Mouse (Mus musculus) stomach, embryonic 15.5 days (tissue): Measurements from ENCODE around the gene Gna12. TPM values are rescaled to one million over a fixed set of nuclear protein-coding genes. Genes with fewer than 3 reads are reported as not detected.

Experiments used
- ATAC-seq: fragments of 200-750 bp; cut with Nextera tagmentation; 2 replicates; pipeline ENCODE4 v1.8.0; 2017; ENCODE audit warnings: low read depth, moderate number of reproducible peaks, moderate TSS enrichment; ENCODE audit not compliant: insufficient read depth, low FRiP score
- H3K27ac ChIP-seq: fragments of 300-500 bp; sonication (generic); 2 replicates; pipeline ENCODE4 v1.5.1; 2015; ENCODE audit warnings: mild to moderate bottlenecking, inconsistent platforms
- H3K27me3 ChIP-seq: fragments of 300-500 bp; sonication (generic); replicated peaks from 2 replicates; pipeline ENCODE4 v1.6.1; 2015; ENCODE audit warnings: inconsistent platforms
- H3K36me3 ChIP-seq: fragments of 300-500 bp; sonication (generic); 2 replicates; pipeline ENCODE4 v1.6.1; 2015; ENCODE audit warnings: inconsistent platforms
- H3K4me1 ChIP-seq: fragments of 300-500 bp; sonication (generic); 2 replicates; pipeline ENCODE4 v1.6.1; 2015; ENCODE audit warnings: inconsistent platforms
- H3K4me2 ChIP-seq: fragments of 300-500 bp; sonication (generic); 2 replicates; pipeline ENCODE4 v1.6.1; 2015; ENCODE audit warnings: mild to moderate bottlenecking, inconsistent platforms
- H3K4me3 ChIP-seq: fragments of 300-500 bp; sonication (generic); replicated peaks from 2 replicates; pipeline ENCODE4 v1.5.1; 2015; ENCODE audit warnings: inconsistent platforms
- H3K9ac ChIP-seq: fragments of 300-500 bp; sonication (generic); 2 replicates; pipeline ENCODE4 v1.6.1; 2015; ENCODE audit warnings: inconsistent platforms
- H3K9me3 ChIP-seq: fragments of 300-500 bp; sonication (generic); 2 replicates; pipeline ENCODE4 v1.6.1; 2016; ENCODE audit warnings: inconsistent platforms
- WGBS: fragments of 180-500 bp; shearing (Covaris S2); methylation state at CpG from one replicate; pipeline ENCODE4 v1.1.7; 2015; 5-methylcytosine and 5-hydroxymethylcytosine counted together
- polyA plus RNA-seq: library from polyadenylated mRNA; unstranded; fragments of >200 nt; fragmentation: Nextera tagmentation; extraction: Ambion mirVana; gene quantifications from 2 replicates; pipeline ENCODE4 v1.2.1, GENCODE M21; 2015

The Gna12 gene
- polyA plus RNA-seq, 1 experiment from 2014 or later: 49.5 TPM

GRCm38 (mm10) chr5:140792233-140792632 lies 38.0 kb downstream of the Gna12 start:
- H3K27me3 ChIP-seq: no peaks in the 10 kb centered on the region

GRCm38 (mm10) chr5:140790937-140791877 lies 39.0 kb downstream of the Gna12 start:
- WGBS: 31% methylated on average over 9 of the region's 9 CpGs
- H3K9ac ChIP-seq: no peak overlapping the region
- no peak overlapping the region for H3K4me3 ChIP-seq
- H3K27ac ChIP-seq: peak overlapping the region; percentile 95
- ATAC-seq: peak; percentile 27; the same call in 1 of the 2 replicates
- H3K4me2 ChIP-seq: peak overlapping the region; percentile 17; the same call in 1 of the 2 replicates
- H3K27me3 ChIP-seq: no peaks in the 10 kb centered on the region
- H3K9me3 ChIP-seq: no peaks in the 10 kb centered on the region
- H3K4me1 ChIP-seq: peaks cover 42% of the 10 kb centered on the region
- no peaks in the 10 kb centered on the region for H3K36me3 ChIP-seq

More at GRCm38 (mm10) chr5:140792233-140792632, 38.0 kb downstream of the Gna12 start:
- ATAC-seq: no peak
- Histone ChIP-seq H3K9ac (no peak overlapping the region), H3K4me1 (peaks cover 34% of the 10 kb centered on the region), H3K4me2 (no peak overlapping the region), H3K4me3 (no peak overlapping the region), H3K9me3 (no peaks in the 10 kb centered on the region), H3K27ac (peak overlapping the region; percentile 95), H3K36me3 (no peaks in the 10 kb centered on the region)
- 25% methylated on average over 5 of the region's 5 CpGs for WGBS

- 39% methylated on average over 2 of the region's 2 CpGs for WGBS
- Histone ChIP-seq H3K4me2 (no peak overlapping the region), H3K9ac (no peak overlapping the region), H3K27me3 (no peaks in the 10 kb centered on the region), H3K27ac (peak overlapping the region; percentile 95), H3K36me3 (no peaks in the 10 kb centered on the region), H3K4me1 (peaks cover 43% of the 10 kb centered on the region), H3K9me3 (no peaks in the 10 kb centered on the region), H3K4me3 (no peak overlapping the region)
- no peak for ATAC-seq
Measured at GRCm38 (mm10) chr5:140790392-140790791, 39.8 kb downstream of the Gna12 start.

GRCm38 (mm10) chr5:140789561-140789960 lies 40.7 kb downstream of the Gna12 start:
- no peak for ATAC-seq
- no peak overlapping the region for H3K4me3 ChIP-seq
- H3K27me3 ChIP-seq: no peaks in the 10 kb centered on the region
- H3K36me3 ChIP-seq: no peaks in the 10 kb centered on the region
- H3K9ac ChIP-seq: no peak overlapping the region
- H3K27ac ChIP-seq: no peak overlapping the region
- H3K9me3 ChIP-seq: no peaks in the 10 kb centered on the region
- H3K4me2 ChIP-seq: no peak overlapping the region
- H3K4me1 ChIP-seq: peaks cover 37% of the 10 kb centered on the region

- ATAC-seq: no peak
- H3K9ac ChIP-seq: no peak overlapping the region
- H3K36me3 ChIP-seq: peaks cover 16% of the 10 kb centered on the region
- H3K4me2 ChIP-seq: no peak overlapping the region
- H3K27ac ChIP-seq: no peak overlapping the region
- peaks cover 13% of the 10 kb centered on the region for H3K4me1 ChIP-seq
- H3K27me3 ChIP-seq: no peaks in the 10 kb centered on the region
- H3K9me3 ChIP-seq: no peaks in the 10 kb centered on the region
- H3K4me3 ChIP-seq: no peak overlapping the region
- 82% methylated on average over 13 of the region's 13 CpGs for WGBS
Measured at GRCm38 (mm10) chr5:140785240-140785872, 44.9 kb downstream of the Gna12 start.

GRCm38 (mm10) chr5:140784288-140784687 lies 45.9 kb downstream of the Gna12 start:
- no peaks in the 10 kb centered on the region for H3K9me3 ChIP-seq
- 75% methylated on average over 6 of the region's 6 CpGs for WGBS
- no peak overlapping the region for H3K9ac ChIP-seq
- no peak overlapping the region for H3K27ac ChIP-seq
- H3K27me3 ChIP-seq: no peaks in the 10 kb centered on the region
- H3K4me1 ChIP-seq: peaks cover 14% of the 10 kb centered on the region; the same call in 1 of the 2 replicates
- no peak for ATAC-seq
- peaks cover 16% of the 10 kb centered on the region for H3K36me3 ChIP-seq
- no peak overlapping the region for H3K4me3 ChIP-seq
- no peak overlapping the region for H3K4me2 ChIP-seq

- Histone ChIP-seq H3K27ac (no peak overlapping the region), H3K36me3 (peaks cover 16% of the 10 kb centered on the region), H3K27me3 (no peaks in the 10 kb centered on the region), H3K9ac (no peak overlapping the region), H3K4me1 (peaks cover 19% of the 10 kb centered on the region), H3K4me2 (no peak overlapping the region), H3K9me3 (no peaks in the 10 kb centered on the region), H3K4me3 (no peak overlapping the region)
- ATAC-seq: no peak
- 94% methylated on average over 4 of the region's 4 CpGs for whole genome bisulfite sequencing
Measured at GRCm38 (mm10) chr5:140783577-140783976, 46.7 kb downstream of the Gna12 start.

- WGBS: 86% methylated on average over 8 of the region's 8 CpGs
- Histone ChIP-seq H3K4me1 (peaks cover 19% of the 10 kb centered on the region), H3K36me3 (peaks cover 18% of the 10 kb centered on the region), H3K9ac (no peak overlapping the region), H3K27ac (no peak overlapping the region), H3K4me2 (no peak overlapping the region), H3K9me3 (no peaks in the 10 kb centered on the region), H3K4me3 (no peak overlapping the region), H3K27me3 (no peaks in the 10 kb centered on the region)
- no peak for ATAC-seq
Measured at GRCm38 (mm10) chr5:140781886-140782572, 48.2 kb downstream of the Gna12 start.

- no peaks in the 10 kb centered on the region for H3K27me3 ChIP-seq
- ATAC-seq: no peak
- no peak overlapping the region for H3K9ac ChIP-seq
- 85% methylated on average over 5 of the region's 5 CpGs for WGBS
- H3K9me3 ChIP-seq: no peaks in the 10 kb centered on the region
- H3K36me3 ChIP-seq: peaks cover 20% of the 10 kb centered on the region
- H3K4me3 ChIP-seq: no peak overlapping the region
- H3K4me1 ChIP-seq: peaks cover 13% of the 10 kb centered on the region
- H3K4me2 ChIP-seq: no peak overlapping the region
- no peak overlapping the region for H3K27ac ChIP-seq
Measured at GRCm38 (mm10) chr5:140781122-140781521, 49.1 kb downstream of the Gna12 start.

GRCm38 (mm10) chr5:140776968-140777367 lies 53.3 kb downstream of the Gna12 start:
- Histone ChIP-seq H3K4me1 (peaks cover 26% of the 10 kb centered on the region), H3K36me3 (peaks cover 5% of the 10 kb centered on the region; the same call in 1 of the 2 replicates), H3K4me3 (no peak overlapping the region), H3K27ac (0 out of 2 replicates have a peak overlapping the region, but pooled peaks have one; percentile 5), H3K9ac (no peak overlapping the region), H3K27me3 (no peaks in the 10 kb centered on the region), H3K4me2 (no peak overlapping the region), H3K9me3 (no peaks in the 10 kb centered on the region)
- 65% methylated on average over 9 of the region's 9 CpGs for WGBS
- ATAC-seq: no peak

- Histone ChIP-seq H3K27ac (no peak overlapping the region), H3K36me3 (peaks cover 5% of the 10 kb centered on the region; the same call in 1 of the 2 replicates), H3K27me3 (no peaks in the 10 kb centered on the region), H3K9me3 (no peaks in the 10 kb centered on the region), H3K4me1 (peaks cover 37% of the 10 kb centered on the region), H3K4me3 (no peak overlapping the region), H3K4me2 (no peak overlapping the region), H3K9ac (no peak overlapping the region)
- no peak for ATAC-seq
- whole genome bisulfite sequencing: 93% methylated on average over 4 of the region's 4 CpGs
Measured at GRCm38 (mm10) chr5:140775111-140775510, 55.1 kb downstream of the Gna12 start.
